Mouse (Mus musculus) leukemia stem cell, adult 10-12 weeks (primary cell): ENCODE data around the gene Gm3106. TPM values are rescaled to one million over a fixed set of nuclear protein-coding genes. Genes with fewer than 3 reads are reported as not detected.

Experiments used
- polyA plus RNA-seq: library from polyadenylated mRNA; stranded (reverse); fragments of >175 nt; gene quantifications from 2 replicates; pipeline ENCODE4 v1.2.3, GENCODE M21; 2012; ENCODE audit warnings: low replicate concordance

Gm3106 gene
- not detected in 2 replicates for polyA plus RNA-seq

GRCm38 (mm10) chr5:94217705-94218104, at the start of gene Gm3106:
TSS of gene Gm3106 (plus strand) at chr5:94218005.

Other genes with a start within 250 kb of the Gm3106 start
- not detected in 2 replicates for gene BC061212, start 147.5 kb upstream of the Gm3106 start, polyA plus RNA-seq
- gene Gm6351, start 141.6 kb upstream of the Gm3106 start, polyA plus RNA-seq = not detected in 2 replicates
- gene A430089I19Rik, start 88.8 kb downstream of the Gm3106 start, polyA plus RNA-seq = not detected in 2 replicates
- gene Gm6502, start 96.4 kb downstream of the Gm3106 start, polyA plus RNA-seq = 0.11 TPM in 1 of 2 replicates, not detected in the other
- gene AA792892, start 121.7 kb downstream of the Gm3106 start, polyA plus RNA-seq = not detected in 2 replicates
- gene Gm7682, start 227.8 kb downstream of the Gm3106 start, polyA plus RNA-seq = not detected in 2 replicates